Comparison of ENCODE assay signal across 8 mouse cellular contexts in the genomic region with DNA sequence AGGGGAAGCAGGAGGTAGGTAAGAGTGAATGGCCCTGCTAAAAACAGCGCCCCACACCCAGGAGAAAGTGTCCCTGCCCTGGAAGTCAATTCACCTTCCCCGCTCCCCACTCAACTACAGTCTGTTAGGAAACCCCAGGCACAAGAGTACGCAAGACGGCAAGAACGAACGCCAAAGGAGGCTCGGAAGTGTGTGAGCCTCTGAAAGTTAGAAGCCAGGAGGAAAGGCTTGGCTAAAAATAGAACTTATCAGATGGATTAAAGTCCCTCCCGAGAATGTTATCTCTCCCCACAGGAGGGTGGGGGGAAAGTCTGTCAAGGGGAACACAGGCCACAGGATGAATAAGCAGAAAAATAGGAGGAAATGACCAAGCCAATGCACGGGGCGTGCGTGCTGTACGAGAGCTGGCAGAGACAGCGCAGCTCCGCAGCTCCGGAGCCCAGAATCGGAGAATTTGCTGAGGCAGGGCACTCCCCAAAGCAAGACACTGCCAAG. TPM values are rescaled to one million over a fixed set of nuclear protein-coding genes. Genes with fewer than 3 reads are reported as not detected.
A peak's percentile ranks its signal among the peaks of the same experiment; 100 is the strongest.
DNase-seq lines count a peak whose midpoint lies in the region; ATAC-seq and TF ChIP-seq lines count a peak whose summit lies in the region.

No protein-coding gene starts in this region.

- ATAC-seq in embryonic facial prominence, embryonic 13.5 days (ENCODE audit: insufficient number of reproducible peaks, insufficient read depth, low FRiP score, low TSS enrichment, low read depth) = no peak

- WGBS in thymus, adult 2 months = 3% methylated on average over 16 of the region's 16 CpGs
- WGBS in embryonic facial prominence, embryonic 13.5 days = 2% methylated on average over 16 of the region's 16 CpGs
- WGBS in limb, embryonic 10.5 days = 2% methylated on average over 16 of the region's 16 CpGs
- WGBS in midbrain, embryonic 10.5 days = under 1% methylated on average over 16 of the region's 16 CpGs

- no peak for TF ChIP-seq POLR2A in thymus, adult 2 months (IDR thresholded peaks at IDR 0.05; ENCODE audit: control insufficient read depth, extremely low read depth, insufficient read depth, low read length, poor library complexity)

- no peaks in the 10 kb centered on the region for H3K9me3 ChIP-seq in embryonic facial prominence, embryonic 13.5 days
- no peaks in the 10 kb centered on the region for H3K9me3 ChIP-seq in limb, embryonic 10.5 days (replicated peaks)
- no peaks in the 10 kb centered on the region for H3K9me3 ChIP-seq in midbrain, embryonic 10.5 days (replicated peaks)

- 0 out of 2 replicates have a peak overlapping the region, but pooled peaks have one; percentile 4 for H3K9ac ChIP-seq in embryonic facial prominence, embryonic 13.5 days

- H3K27me3 ChIP-seq in thymus, adult 2 months (ENCODE audit: control insufficient read depth, insufficient read depth, low read length) = no peaks in the 10 kb centered on the region
- peaks cover 36% of the 10 kb centered on the region for H3K27me3 ChIP-seq in embryonic facial prominence, embryonic 13.5 days
- H3K27me3 ChIP-seq in limb, embryonic 10.5 days (ENCODE audit: low read depth, poor library complexity, severe bottlenecking) = peaks cover 55% of the 10 kb centered on the region
- peaks cover 65% of the 10 kb centered on the region for H3K27me3 ChIP-seq in midbrain, embryonic 10.5 days (ENCODE audit: low read depth, poor library complexity, severe bottlenecking)

- peak overlapping the region; percentile 22; the same call in 1 of the 2 replicates for H3K4me3 ChIP-seq in thymus, adult 2 months (ENCODE audit: control insufficient read depth, insufficient read depth, low read length)
- peak overlapping the region; percentile 38 for H3K4me3 ChIP-seq in embryonic facial prominence, embryonic 13.5 days
- peak overlapping the region; percentile 45 for H3K4me3 ChIP-seq in limb, embryonic 10.5 days
- H3K4me3 ChIP-seq in midbrain, embryonic 10.5 days = peak overlapping the region; percentile 51

- peaks cover 9% of the 10 kb centered on the region for H3K4me1 ChIP-seq in thymus, adult 2 months (replicated peaks; ENCODE audit: control insufficient read depth, insufficient read depth, low read length)
- peaks cover 20% of the 10 kb centered on the region for H3K4me1 ChIP-seq in embryonic facial prominence, embryonic 13.5 days
- peaks cover 24% of the 10 kb centered on the region for H3K4me1 ChIP-seq in limb, embryonic 10.5 days
- peaks cover 40% of the 10 kb centered on the region for H3K4me1 ChIP-seq in midbrain, embryonic 10.5 days

- intact Hi-C loops in heart, postnatal 36 days (cut with DNase I) = loop anchor here (5.0 kb wide), 1 partner anchor 40 kb away; the partner anchor contains the start of gene Egln3

- peak overlapping the region; percentile 62 for H3K4me2 ChIP-seq in embryonic facial prominence, embryonic 13.5 days

- H3K36me3 ChIP-seq in thymus, adult 2 months (ENCODE audit: control insufficient read depth, insufficient read depth, low read length) = no peaks in the 10 kb centered on the region
- H3K36me3 ChIP-seq in embryonic facial prominence, embryonic 13.5 days = no peaks in the 10 kb centered on the region
- H3K36me3 ChIP-seq in limb, embryonic 10.5 days = no peaks in the 10 kb centered on the region
- H3K36me3 ChIP-seq in midbrain, embryonic 10.5 days = no peaks in the 10 kb centered on the region

- no peak for TF ChIP-seq CTCF in thymus, adult 2 months (IDR thresholded peaks at IDR 0.05; ENCODE audit: borderline replicate concordance, control insufficient read depth, extremely low read depth, insufficient read depth, low read length, poor library complexity)

- DNase-seq in thymus, adult 2 months = peak; percentile 10
- DNase-seq in thymus, adult 18-20 months = no peak
- DNase-seq in heart, postnatal 36 days = peak; percentile 24 to 42
- peak; percentile 70 for DNase-seq in limb, embryonic 10.5 days (ENCODE audit: low spot score)
- peak; percentile 55 for DNase-seq in midbrain, embryonic 10.5 days (ENCODE audit: low spot score)
- DNase-seq in urinary bladder, postnatal 25 days (ENCODE audit: low spot score) = peak; percentile 19
- no peak for DNase-seq in spleen, adult 18-20 months

- no peak overlapping the region for H3K27ac ChIP-seq in thymus, adult 2 months (ENCODE audit: control insufficient read depth, insufficient read depth, low read length)
- H3K27ac ChIP-seq in embryonic facial prominence, embryonic 13.5 days = no peak overlapping the region
- H3K27ac ChIP-seq in limb, embryonic 10.5 days = peak overlapping the region; percentile 50; the same call in 1 of the 2 replicates
- peak overlapping the region; percentile 55 for H3K27ac ChIP-seq in midbrain, embryonic 10.5 days (replicated peaks)

RNA-seq across cellular contexts. Expression of gene Egln3, which starts 41.0 kb away (rescaled TPM):
- polyA plus RNA-seq in thymus, adult 2 months (2012; rRNA removed) = 22.2 and 26.1 TPM in 2 replicates
- polyA plus RNA-seq in embryonic facial prominence, embryonic 13.5 days (2015; fragmentation: Nextera tagmentation; extraction: Ambion mirVana) = 6.7 and 7.0 TPM in 2 replicates
- total RNA-seq in heart, postnatal 36 days (2021) = 10 to 100 TPM; 56.1 to 78.5 TPM
- polyA plus RNA-seq in limb, embryonic 10.5 days (2016; fragmentation: Nextera tagmentation; extraction: Ambion mirVana) = 2.8 and 2.9 TPM in 2 replicates
- polyA plus RNA-seq in midbrain, embryonic 10.5 days (2016; fragmentation: Nextera tagmentation; extraction: Ambion mirVana) = 2.7 and 3.5 TPM in 2 replicates

Comparison
In these comparisons a context has a peak if more than half of its experiments do, and no peak if none do; other contexts are left out.
1. DNase-seq: peak in thymus, adult 2 months (single experiment), heart, postnatal 36 days (2 of 2), limb, embryonic 10.5 days (single experiment), midbrain, embryonic 10.5 days (single experiment) and urinary bladder, postnatal 25 days (single experiment); none in thymus, adult 18-20 months (0 of 2) and spleen, adult 18-20 months (0 of 2).
2. H3K27ac ChIP-seq: peak in limb, embryonic 10.5 days (single experiment) and midbrain, embryonic 10.5 days (single experiment); none in thymus, adult 2 months (single experiment) and embryonic facial prominence, embryonic 13.5 days (single experiment).
3. Peak in every context shown above with its lines, with median percentiles within 50 percentile points of each other: H3K4me3 ChIP-seq.